Mouse (Mus musculus): ENCODE data around the gene Ost4. TPM values are rescaled to one million over a fixed set of nuclear protein-coding genes. Genes with fewer than 3 reads are reported as not detected.

Gene Ost4
- total RNA-seq, 2 experiments from 2014 or later, result 149 to 168 TPM

Other genes with a start within 250 kb of the Ost4 start
- 10 to 100 TPM; 16.7 to 17.2 TPM for gene Cenpa, start 241.0 kb downstream of the Ost4 start, total RNA-seq (2021)
- 1 to 10 TPM; 2.7 to 3.2 TPM for gene Dpysl5, start 196.2 kb downstream of the Ost4 start, total RNA-seq (2021)
- 10 to 100 TPM; 65.0 to 81.1 TPM for gene Mapre3, start 93.1 kb downstream of the Ost4 start, total RNA-seq (2021)
- 10 to 100 TPM; 40.4 to 46.9 TPM for gene Tmem214, start 39.8 kb downstream of the Ost4 start, total RNA-seq (2021)
- gene Agbl5, start 19.1 kb downstream of the Ost4 start, total RNA-seq (2021), result 1 to 10 TPM; 4.5 to 5.0 TPM
- gene Emilin1, start 5.6 kb upstream of the Ost4 start, total RNA-seq (2021), result 10 to 100 TPM; 42.2 to 60.5 TPM
- gene Khk, start 13.6 kb upstream of the Ost4 start, total RNA-seq (2021), result 10 to 100 TPM; 27.9 TPM
- 10 to 100 TPM in 1 of 2 experiments, 1 to 10 TPM in 1; 8.5 to 15.3 TPM for gene Cgref1, start 37.8 kb upstream of the Ost4 start, total RNA-seq (2021)
- gene Preb, start 52.6 kb upstream of the Ost4 start, total RNA-seq (2021), result 10 to 100 TPM; 76.8 to 83.0 TPM
- under 1 TPM; 0.09 to 0.28 TPM for gene Tcf23, start 60.9 kb upstream of the Ost4 start, total RNA-seq (2021)
- 10 to 100 TPM; 67.8 to 75.2 TPM for gene Atraid, start 140.5 kb upstream of the Ost4 start, total RNA-seq (2021)
- gene Slc5a6, start 141.1 kb upstream of the Ost4 start, total RNA-seq (2021), result 1 to 10 TPM; 2.9 to 3.5 TPM
- gene Cad, start 147.0 kb upstream of the Ost4 start, total RNA-seq (2021), result 10 to 100 TPM; 20.0 to 29.6 TPM
- gene Dnajc5g, start 198.5 kb upstream of the Ost4 start, total RNA-seq (2021), result not detected
- under 1 TPM; 0.27 to 0.28 TPM for gene Slc30a3, start 200.4 kb upstream of the Ost4 start, total RNA-seq (2021)
- gene Trim54, start 208.9 kb upstream of the Ost4 start, total RNA-seq (2021), result 100 to 1,000 TPM; 161 to 173 TPM
- not detected for gene Ucn, start 231.0 kb upstream of the Ost4 start, total RNA-seq (2021)
- 10 to 100 TPM; 40.2 to 41.2 TPM for gene Mpv17, start 246.5 kb upstream of the Ost4 start, total RNA-seq (2021)